Mouse (Mus musculus): ENCODE data around the gene Cox19.
"Not testable (repeated sequence)": the region's sequence is repeated elsewhere in the genome, so short reads cannot be mapped to it uniquely, and the experiment has no call there.

Gene Cox19

DNA sequence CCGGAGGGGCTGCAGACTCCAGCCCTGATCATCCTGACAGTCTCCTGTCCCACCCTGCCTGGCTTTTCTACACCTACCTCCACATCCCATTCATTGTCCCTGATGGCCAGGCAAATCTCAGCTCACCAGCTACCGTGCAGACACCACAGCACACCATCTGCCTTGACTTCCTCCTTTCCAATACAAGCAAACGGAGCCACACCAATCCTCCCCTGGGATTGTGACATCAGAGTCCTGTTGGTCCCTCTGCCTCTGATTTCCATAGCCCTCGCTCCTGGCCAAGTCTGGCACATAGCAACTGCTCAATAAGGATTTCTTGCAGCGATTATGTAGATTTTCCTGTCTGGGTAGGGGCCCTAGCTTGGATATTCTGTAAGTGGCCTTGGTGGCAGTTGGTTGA, at the start of gene Cox19:
TSS of gene Cox19 (minus strand) at position 285 of the 400 bp plus-strand sequence.
- DNase-seq (ENCODE audit: extremely low spot score) = no peak

GRCm38 (mm10) chr5:139399991-139400390, 48.8 kb upstream of the Cox19 start:
- DNase-seq (ENCODE audit: extremely low spot score) = no peak

GRCm38 (mm10) chr5:139398786-139399185, 47.6 kb upstream of the Cox19 start:
- no peak for DNase-seq (ENCODE audit: extremely low spot score)

DNA sequence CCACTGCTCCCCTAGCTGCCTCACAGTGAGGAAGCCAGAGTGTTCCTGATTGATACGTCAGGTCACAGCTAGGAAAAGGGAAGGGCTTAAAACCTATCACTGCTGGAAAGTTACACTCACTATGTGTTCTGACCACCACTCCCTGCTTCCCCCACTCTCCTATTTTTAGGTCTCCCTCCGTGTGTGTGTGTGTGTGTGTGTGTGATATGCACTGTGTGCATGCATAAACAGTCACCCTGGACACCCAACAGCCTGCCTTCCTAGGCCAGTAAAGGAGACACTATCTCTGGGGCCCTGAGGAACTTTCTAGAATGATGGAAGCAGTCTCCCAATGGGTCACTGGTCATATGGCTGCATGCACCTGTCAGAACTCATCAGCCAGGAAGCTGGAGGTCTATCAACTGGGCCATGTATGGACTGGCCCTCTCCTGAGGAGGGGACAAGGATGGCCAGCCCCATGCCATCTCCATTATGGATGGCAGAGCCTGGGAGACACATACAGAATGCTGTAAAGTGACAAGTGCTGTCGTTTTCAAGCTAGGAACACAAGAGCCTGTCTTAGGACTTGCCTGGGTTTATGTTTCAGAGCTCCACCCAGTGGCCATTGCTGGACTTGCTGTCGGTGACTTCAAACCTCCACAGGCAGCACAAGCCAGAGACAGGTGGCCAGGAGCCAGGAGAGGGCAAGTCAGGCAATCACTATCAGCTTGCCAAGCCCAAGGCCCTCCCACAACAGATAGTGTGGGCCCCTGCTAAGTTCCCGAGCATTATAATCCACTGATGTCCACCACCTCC, 46.9 kb upstream of the Cox19 start:
- DNase-seq (ENCODE audit: extremely low spot score) = peak; percentile 85

- DNase-seq (ENCODE audit: extremely low spot score) = no peak
Measured at GRCm38 (mm10) chr5:139397359-139397916, 46.2 kb upstream of the Cox19 start.

GRCm38 (mm10) chr5:139395528-139395927, 44.3 kb upstream of the Cox19 start:
- no peak for DNase-seq (ENCODE audit: extremely low spot score)

- no peak for DNase-seq (ENCODE audit: extremely low spot score)
Measured at GRCm38 (mm10) chr5:139394399-139394798, 43.2 kb upstream of the Cox19 start.

DNA sequence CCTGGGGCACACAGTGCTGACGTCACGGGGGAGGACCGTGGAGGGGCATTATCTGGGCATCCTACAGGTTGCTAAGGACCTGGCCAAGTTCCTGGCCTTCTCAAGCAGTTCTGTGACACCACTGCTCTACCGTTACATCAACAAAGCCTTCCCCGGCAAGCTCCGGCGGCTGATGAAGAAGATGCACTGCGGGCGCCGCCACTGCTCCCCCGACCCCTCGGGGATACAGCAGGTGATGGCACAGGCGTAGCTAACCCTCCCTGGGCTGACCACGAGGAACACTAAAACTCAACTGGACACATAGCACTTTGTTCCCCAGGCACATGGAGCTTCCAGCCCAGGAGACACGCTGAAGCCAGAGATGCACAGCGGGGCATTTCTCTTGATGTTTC, 42.0 kb upstream of the Cox19 start:
- DNase-seq (ENCODE audit: extremely low spot score) = no peak

GRCm38 (mm10) chr5:139392219-139393196, 41.3 kb upstream of the Cox19 start:
- DNase-seq (ENCODE audit: extremely low spot score) = no peak

GRCm38 (mm10) chr5:139391309-139391990, 40.2 kb upstream of the Cox19 start:
- DNase-seq (ENCODE audit: extremely low spot score) = no peak

- DNase-seq (ENCODE audit: extremely low spot score) = not testable (repeated sequence)
Measured at GRCm38 (mm10) chr5:139390324-139391119, 39.3 kb upstream of the Cox19 start.

- DNase-seq (ENCODE audit: extremely low spot score) = peak; percentile 34
Measured at GRCm38 (mm10) chr5:139389676-139390061, 38.5 kb upstream of the Cox19 start.

DNA sequence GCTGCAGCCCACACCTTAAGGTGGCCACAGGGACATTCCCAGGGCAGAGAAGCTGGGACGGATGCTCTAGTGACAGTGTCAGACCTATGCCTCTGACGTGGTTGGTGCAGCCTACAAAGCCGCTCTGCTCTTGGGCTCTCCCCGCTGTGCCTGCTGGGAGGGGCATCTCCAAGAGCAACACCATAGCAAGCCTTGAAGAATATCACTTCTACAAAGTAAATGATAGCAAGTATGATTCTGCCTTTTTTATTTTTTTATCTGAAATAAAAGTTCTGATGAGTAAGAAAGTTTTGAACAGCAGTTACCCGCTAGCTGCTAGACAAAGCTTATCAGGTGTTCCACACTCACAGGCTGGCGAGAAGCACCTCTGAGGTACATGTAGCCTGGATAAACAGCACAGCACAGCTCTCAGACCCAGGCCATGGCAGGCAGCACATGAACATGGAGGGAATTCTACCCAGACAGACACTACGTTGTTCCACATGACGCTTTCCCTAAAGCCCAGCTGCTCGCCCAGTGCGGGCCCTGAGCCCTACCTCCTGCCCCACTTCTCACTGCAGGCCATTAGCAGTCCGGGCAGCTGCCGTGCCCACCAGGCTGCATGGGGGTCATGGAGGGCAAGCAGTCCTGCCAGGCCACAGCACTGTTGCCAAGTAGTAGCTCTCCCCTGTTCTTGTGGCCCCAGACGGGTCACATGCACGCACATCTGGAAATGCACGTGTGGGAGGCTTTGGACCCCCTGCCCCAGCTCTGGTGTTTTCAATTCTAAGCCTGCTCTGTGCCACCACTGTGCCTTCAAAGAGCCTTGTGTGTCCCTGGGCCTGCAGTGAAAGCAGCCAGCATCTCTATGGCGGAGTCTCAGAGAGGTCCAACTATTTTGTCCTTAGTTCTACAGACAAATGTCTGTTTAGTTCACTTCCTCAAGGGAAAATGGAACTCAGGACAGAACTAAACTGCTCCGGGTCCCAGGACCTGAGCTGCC, 37.8 kb upstream of the Cox19 start:
- no peak for DNase-seq (ENCODE audit: extremely low spot score)

- no peak for DNase-seq (ENCODE audit: extremely low spot score)
Measured at GRCm38 (mm10) chr5:139388195-139388570, 37.0 kb upstream of the Cox19 start.

- DNase-seq (ENCODE audit: extremely low spot score) = no peak
Measured at GRCm38 (mm10) chr5:139387329-139388194, 36.3 kb upstream of the Cox19 start.

- DNase-seq (ENCODE audit: extremely low spot score) = no peak
Measured at GRCm38 (mm10) chr5:139386047-139386446, 34.8 kb upstream of the Cox19 start.

- DNase-seq (ENCODE audit: extremely low spot score) = no peak
Measured at GRCm38 (mm10) chr5:139384531-139384930, 33.3 kb upstream of the Cox19 start.

GRCm38 (mm10) chr5:139383234-139383633, 32.0 kb upstream of the Cox19 start:
- no peak for DNase-seq (ENCODE audit: extremely low spot score)

GRCm38 (mm10) chr5:139382760-139383159, 31.5 kb upstream of the Cox19 start:
- DNase-seq (ENCODE audit: extremely low spot score) = no peak

Data from embryo, embryonic 9.5 days (tissue).